Mouse (Mus musculus): Measurements from ENCODE around the gene Glt1d1.

The Glt1d1 gene

GRCm38 (mm10) chr5:127632167-127633145 lies at the start of gene Glt1d1, which contains the start of gene Slc15a4:
TSS of gene Glt1d1 (plus strand) at chr5:127632262.
TSS of gene Slc15a4 (minus strand) at chr5:127632897.
- DNase-seq (ENCODE audit: low read depth, low spot score) = no peak

- no peak for DNase-seq (ENCODE audit: low read depth, low spot score)
These were observed 48.4 kb upstream of the Glt1d1 start for GRCm38 (mm10) chr5:127583658-127584057.

- DNase-seq (ENCODE audit: low read depth, low spot score) = no peak
These were observed 44.2 kb upstream of the Glt1d1 start for GRCm38 (mm10) chr5:127587854-127588253.

GRCm38 (mm10) chr5:127592406-127592805 lies 39.7 kb upstream of the Glt1d1 start:
- DNase-seq (ENCODE audit: low read depth, low spot score) = no peak

- DNase-seq (ENCODE audit: low read depth, low spot score) = no peak
These were observed 39.2 kb upstream of the Glt1d1 start for GRCm38 (mm10) chr5:127592854-127593253.

GRCm38 (mm10) chr5:127595676-127596075 lies 36.4 kb upstream of the Glt1d1 start:
- DNase-seq (ENCODE audit: low read depth, low spot score) = no peak

GRCm38 (mm10) chr5:127596862-127597261 lies 35.2 kb upstream of the Glt1d1 start:
- no peak for DNase-seq (ENCODE audit: low read depth, low spot score)

GRCm38 (mm10) chr5:127602996-127603395 lies 29.1 kb upstream of the Glt1d1 start:
- DNase-seq (ENCODE audit: low read depth, low spot score) = no peak

GRCm38 (mm10) chr5:127607507-127607906 lies 24.6 kb upstream of the Glt1d1 start:
- DNase-seq (ENCODE audit: low read depth, low spot score) = no peak

- no peak for DNase-seq (ENCODE audit: low read depth, low spot score)
These were observed 22.8 kb upstream of the Glt1d1 start for GRCm38 (mm10) chr5:127609191-127609714.

- DNase-seq (ENCODE audit: low read depth, low spot score) = no peak
These were observed 21.1 kb upstream of the Glt1d1 start for GRCm38 (mm10) chr5:127610787-127611509.

- DNase-seq (ENCODE audit: low read depth, low spot score) = no peak
These were observed 20.2 kb upstream of the Glt1d1 start for GRCm38 (mm10) chr5:127611881-127612280.

GRCm38 (mm10) chr5:127612397-127612796 lies 19.7 kb upstream of the Glt1d1 start:
- no peak for DNase-seq (ENCODE audit: low read depth, low spot score)

- DNase-seq (ENCODE audit: low read depth, low spot score) = no peak
These were observed 16.6 kb upstream of the Glt1d1 start for GRCm38 (mm10) chr5:127615459-127615858.

- DNase-seq (ENCODE audit: low read depth, low spot score) = no peak
These were observed 15.9 kb upstream of the Glt1d1 start for GRCm38 (mm10) chr5:127616151-127616550.

GRCm38 (mm10) chr5:127616884-127617635 lies 15.0 kb upstream of the Glt1d1 start:
- peak; percentile 91 for DNase-seq (ENCODE audit: low read depth, low spot score)

- DNase-seq (ENCODE audit: low read depth, low spot score) = no peak
These were observed 13.2 kb upstream of the Glt1d1 start for GRCm38 (mm10) chr5:127618834-127619233.

- DNase-seq (ENCODE audit: low read depth, low spot score) = no peak
These were observed 11.7 kb upstream of the Glt1d1 start for GRCm38 (mm10) chr5:127620371-127620770.

- DNase-seq (ENCODE audit: low read depth, low spot score) = no peak
These were observed 11.0 kb upstream of the Glt1d1 start for GRCm38 (mm10) chr5:127621108-127621507.

- DNase-seq (ENCODE audit: low read depth, low spot score) = no peak
These were observed 7.4 kb upstream of the Glt1d1 start for GRCm38 (mm10) chr5:127624427-127625213.

- no peak for DNase-seq (ENCODE audit: low read depth, low spot score)
These were observed 4.8 kb upstream of the Glt1d1 start for GRCm38 (mm10) chr5:127627242-127627641.

Data from retina, adult 2 months (tissue).